Mouse (Mus musculus): ENCODE measurements at regions not wholly inside any gene's neighbourhood (a gene's known extent, or its start where the extent isn't known, plus 50 kb on each side); places are given as distances from the start of the nearest gene placed in this dataset.
A peak's percentile ranks its signal among the peaks of the same experiment; 100 is the strongest.

GRCm38 (mm10) chr1:15155046-15155445 lies 938.1 kb downstream of the 4930444P10Rik start:
- DNase-seq (ENCODE audit: extremely low read depth, insufficient read length, low spot score), result no peak

- DNase-seq (ENCODE audit: extremely low read depth, insufficient read length, low spot score), result no peak
Measured at GRCm38 (mm10) chr1:15153952-15154351, 939.2 kb downstream of the 4930444P10Rik start.

- no peak for DNase-seq (ENCODE audit: extremely low read depth, insufficient read length, low spot score)
Measured at GRCm38 (mm10) chr1:15143922-15144591, 949.1 kb downstream of the 4930444P10Rik start.

- DNase-seq (ENCODE audit: extremely low read depth, insufficient read length, low spot score), result no peak
Measured at GRCm38 (mm10) chr1:15118462-15118861, 974.7 kb downstream of the 4930444P10Rik start.

GRCm38 (mm10) chr1:15111420-15111819 lies 981.7 kb downstream of the 4930444P10Rik start:
- no peak for DNase-seq (ENCODE audit: extremely low read depth, insufficient read length, low spot score)

GRCm38 (mm10) chr1:15070331-15070730 lies 1022.8 kb downstream of the 4930444P10Rik start:
- peak; percentile 32 for DNase-seq (ENCODE audit: extremely low read depth, insufficient read length, low spot score)

- DNase-seq (ENCODE audit: extremely low read depth, insufficient read length, low spot score), result no peak
Measured at GRCm38 (mm10) chr1:15034047-15034446, 1059.1 kb downstream of the 4930444P10Rik start.

- DNase-seq (ENCODE audit: extremely low read depth, insufficient read length, low spot score), result no peak
Measured at GRCm38 (mm10) chr1:15018460-15018779, 1074.7 kb downstream of the 4930444P10Rik start.

- no peak for DNase-seq (ENCODE audit: extremely low read depth, insufficient read length, low spot score)
Measured at GRCm38 (mm10) chr1:15017689-15018459, 1075.3 kb downstream of the 4930444P10Rik start.

- DNase-seq (ENCODE audit: extremely low read depth, insufficient read length, low spot score), result no peak
Measured at GRCm38 (mm10) chr1:15007663-15008344, 1085.3 kb downstream of the 4930444P10Rik start.

GRCm38 (mm10) chr1:14995348-14995747 lies 1097.8 kb downstream of the 4930444P10Rik start:
- DNase-seq (ENCODE audit: extremely low read depth, insufficient read length, low spot score), result no peak

GRCm38 (mm10) chr1:14980093-14980711 lies 1112.9 kb downstream of the 4930444P10Rik start:
- DNase-seq (ENCODE audit: extremely low read depth, insufficient read length, low spot score), result peak; percentile 10
